Comparison of ENCODE assay signal across 18 mouse cellular contexts in genomic region chr11:71360856-71361255, GRCm38 (mm10).
DNase-seq lines count a peak whose midpoint lies in the region; ATAC-seq lines count a peak whose summit lies in the region.
"Had no signal": no experiment of that assay in that cellular context is flagged by ENCODE, and none has a peak within 500 bp of the region (broad histone marks: within the 10 kb centered on the region; RNA-seq: fewer than 3 reads in every experiment).

No protein-coding gene starts in this region.

- H3K36me3 ChIP-seq in midbrain, embryonic 11.5 days (ENCODE audit: control insufficient read depth, insufficient read depth, low read length) = no peaks in the 10 kb centered on the region
- no peaks in the 10 kb centered on the region for H3K36me3 ChIP-seq in midbrain, embryonic 13.5 days
- H3K36me3 ChIP-seq: G1E had no signal

- H3K4me1 ChIP-seq in midbrain, embryonic 11.5 days (ENCODE audit: control insufficient read depth, insufficient read depth, low read length) = no peaks in the 10 kb centered on the region
- H3K4me1 ChIP-seq in midbrain, embryonic 13.5 days (replicated peaks) = no peaks in the 10 kb centered on the region

- ATAC-seq in midbrain, embryonic 11.5 days (ENCODE audit: low FRiP score) = no peak
- no peak for ATAC-seq in midbrain, embryonic 13.5 days
- ATAC-seq: activated CD4-positive, CD25-positive, alpha-beta regulatory T cell, adult 4 months; CD4-positive, CD25-positive, alpha-beta regulatory T cell, adult 4 months; Patski had no signal

- H3K9ac ChIP-seq in midbrain, embryonic 11.5 days (ENCODE audit: low read length) = no peak overlapping the region
- H3K9ac ChIP-seq in midbrain, embryonic 13.5 days (replicated peaks) = no peak overlapping the region

- peak; percentile 55 for DNase-seq in heart, adult 11 months
- DNase-seq in heart, postnatal 36 days = no peak
- peak; percentile 60 for DNase-seq in midbrain, embryonic 11.5 days (ENCODE audit: low spot score, missing footprints)
- DNase-seq: adrenal gland, adult 2 months; adrenal gland, adult 8-10 months; adrenal gland, postnatal 10 days; adrenal gland, postnatal 14 days; adrenal gland, postnatal 25 days; adrenal gland, postnatal 36 days; B cell, adult 2 months; cerebellum, adult 11 months; cerebellum, adult 11-12 months; cerebellum, adult 18-20 months had no signal

- H3K27ac ChIP-seq in midbrain, embryonic 11.5 days (ENCODE audit: low read depth, low read length) = no peak overlapping the region
- no peak overlapping the region for H3K27ac ChIP-seq in midbrain, embryonic 13.5 days

- intact Hi-C loops in heart, postnatal 36 days (cut with DNase I) = no loop called here

- H3K27me3 ChIP-seq in midbrain, embryonic 11.5 days (ENCODE audit: control insufficient read depth, insufficient read depth, low read length) = no peaks in the 10 kb centered on the region
- no peaks in the 10 kb centered on the region for H3K27me3 ChIP-seq in midbrain, embryonic 13.5 days
- H3K27me3 ChIP-seq: Patski had no signal

- no peaks in the 10 kb centered on the region for H3K9me3 ChIP-seq in midbrain, embryonic 11.5 days (ENCODE audit: control insufficient read depth, low read length)
- H3K9me3 ChIP-seq in midbrain, embryonic 13.5 days = no peaks in the 10 kb centered on the region

- H3K4me3 ChIP-seq in midbrain, embryonic 11.5 days (ENCODE audit: low read depth, low read length) = no peak overlapping the region
- no peak overlapping the region for H3K4me3 ChIP-seq in midbrain, embryonic 13.5 days (replicated peaks)

- H3K4me2 ChIP-seq in midbrain, embryonic 11.5 days = no peak overlapping the region
- no peak overlapping the region for H3K4me2 ChIP-seq in midbrain, embryonic 13.5 days (replicated peaks)

- 71% methylated on average over 5 of the region's 5 CpGs for WGBS in midbrain, embryonic 11.5 days
- 69% methylated on average over 5 of the region's 5 CpGs for WGBS in midbrain, embryonic 13.5 days

Comparison
In these comparisons a context has a peak if more than half of its experiments do, and no peak if none do; other contexts are left out.
1. DNase-seq: peak in heart, adult 11 months (single experiment) and midbrain, embryonic 11.5 days (single experiment); none in heart, postnatal 36 days (0 of 2).